Mouse (Mus musculus): ENCODE data around the gene Git2. TPM values are rescaled to one million over a fixed set of nuclear protein-coding genes. Genes with fewer than 3 reads are reported as not detected.

The Git2 gene
- polyA plus RNA-seq, 1 experiment from 2014 or later = 49.7 TPM

- no peak overlapping the region for H3K4me2 ChIP-seq
- H3K27ac ChIP-seq = 0 out of 2 replicates have a peak overlapping the region, but pooled peaks have one; percentile 62
These were observed 31.7 kb upstream of the Git2 start for GRCm38 (mm10) chr5:114807063-114807462.

GRCm38 (mm10) chr5:114806636-114807035 lies 31.3 kb upstream of the Git2 start:
- ATAC-seq (ENCODE audit: low FRiP score) = no peak
- 89% methylated on average over 8 of the region's 8 CpGs for whole genome bisulfite sequencing
- Histone ChIP-seq H3K9me3 (no peaks in the 10 kb centered on the region), H3K27ac (peak overlapping the region; percentile 62), H3K4me1 (replicated peaks) (peaks cover 35% of the 10 kb centered on the region), H3K4me2 (no peak overlapping the region), H3K4me3 (no peak overlapping the region), H3K27me3 (no peaks in the 10 kb centered on the region), H3K36me3 (peaks cover 85% of the 10 kb centered on the region), H3K9ac (no peak overlapping the region)

More at GRCm38 (mm10) chr5:114807063-114807462, 31.7 kb upstream of the Git2 start:
- Histone ChIP-seq H3K9ac (no peak overlapping the region), H3K9me3 (no peaks in the 10 kb centered on the region), H3K4me3 (no peak overlapping the region), H3K36me3 (peaks cover 82% of the 10 kb centered on the region), H3K27me3 (no peaks in the 10 kb centered on the region), H3K4me1 (replicated peaks) (peaks cover 39% of the 10 kb centered on the region)
- ATAC-seq (ENCODE audit: low FRiP score) = no peak
- 49% methylated on average over 9 of the region's 9 CpGs for WGBS

GRCm38 (mm10) chr5:114805436-114806350 lies 30.4 kb upstream of the Git2 start:
- no peak for ATAC-seq (ENCODE audit: low FRiP score)
- Histone ChIP-seq H3K27ac (peak overlapping the region; percentile 66; the same call in 1 of the 2 replicates), H3K9ac (peak overlapping the region; percentile 62), H3K4me1 (replicated peaks) (peaks cover 26% of the 10 kb centered on the region), H3K4me3 (no peak overlapping the region), H3K36me3 (peaks cover 91% of the 10 kb centered on the region), H3K9me3 (no peaks in the 10 kb centered on the region), H3K4me2 (no peak overlapping the region), H3K27me3 (no peaks in the 10 kb centered on the region)
- whole genome bisulfite sequencing = 67% methylated on average over 15 of the region's 15 CpGs

- no peaks in the 10 kb centered on the region for H3K27me3 ChIP-seq
- H3K4me3 ChIP-seq = no peak overlapping the region
- peaks cover 96% of the 10 kb centered on the region for H3K36me3 ChIP-seq
- H3K4me2 ChIP-seq = no peak overlapping the region
- H3K27ac ChIP-seq = no peak overlapping the region
- no peak overlapping the region for H3K9ac ChIP-seq
- no peaks in the 10 kb centered on the region for H3K9me3 ChIP-seq
- ATAC-seq (ENCODE audit: low FRiP score) = no peak
- WGBS = 27% methylated on average over 3 of the region's 3 CpGs
- peaks cover 23% of the 10 kb centered on the region for H3K4me1 ChIP-seq (replicated peaks)
These were observed 29.6 kb upstream of the Git2 start for GRCm38 (mm10) chr5:114804958-114805357.

GRCm38 (mm10) chr5:114804335-114804734 lies 29.0 kb upstream of the Git2 start:
- H3K9ac ChIP-seq = no peak overlapping the region; the same call in 1 of the 2 replicates
- 80% methylated on average over 13 of the region's 13 CpGs for WGBS

GRCm38 (mm10) chr5:114803231-114803630 lies 27.9 kb upstream of the Git2 start:
- no peaks in the 10 kb centered on the region for H3K9me3 ChIP-seq
- no peaks in the 10 kb centered on the region for H3K27me3 ChIP-seq
- WGBS = 93% methylated on average over 13 of the region's 13 CpGs
- H3K4me3 ChIP-seq = no peak overlapping the region
- no peak overlapping the region for H3K4me2 ChIP-seq
- peaks cover 16% of the 10 kb centered on the region; the same call in 1 of the 2 replicates for H3K4me1 ChIP-seq (replicated peaks)
- no peak overlapping the region for H3K9ac ChIP-seq
- no peak overlapping the region for H3K27ac ChIP-seq
- peaks cover 96% of the 10 kb centered on the region for H3K36me3 ChIP-seq
- no peak for ATAC-seq (ENCODE audit: low FRiP score)

More at GRCm38 (mm10) chr5:114804335-114804734, 29.0 kb upstream of the Git2 start:
- Histone ChIP-seq H3K4me1 (replicated peaks) (peaks cover 17% of the 10 kb centered on the region), H3K36me3 (peaks cover 96% of the 10 kb centered on the region), H3K4me3 (no peak overlapping the region), H3K27ac (no peak overlapping the region), H3K9me3 (no peaks in the 10 kb centered on the region), H3K4me2 (no peak overlapping the region), H3K27me3 (no peaks in the 10 kb centered on the region)
- no peak for ATAC-seq (ENCODE audit: low FRiP score)

GRCm38 (mm10) chr5:114801841-114802240 lies 26.5 kb upstream of the Git2 start:
- no peak for ATAC-seq (ENCODE audit: low FRiP score)
- no peaks in the 10 kb centered on the region for H3K27me3 ChIP-seq
- peaks cover 95% of the 10 kb centered on the region for H3K36me3 ChIP-seq
- H3K4me3 ChIP-seq = no peak overlapping the region
- peaks cover 13% of the 10 kb centered on the region for H3K4me1 ChIP-seq (replicated peaks)
- no peak overlapping the region for H3K27ac ChIP-seq
- H3K9me3 ChIP-seq = no peaks in the 10 kb centered on the region
- H3K4me2 ChIP-seq = no peak overlapping the region
- no peak overlapping the region for H3K9ac ChIP-seq
- 85% methylated on average over 6 of the region's 6 CpGs for WGBS

GRCm38 (mm10) chr5:114801049-114801448 lies 25.7 kb upstream of the Git2 start:
- Histone ChIP-seq H3K36me3 (peaks cover 87% of the 10 kb centered on the region), H3K4me3 (no peak overlapping the region), H3K9ac (no peak overlapping the region), H3K4me1 (replicated peaks) (peaks cover 19% of the 10 kb centered on the region), H3K27me3 (no peaks in the 10 kb centered on the region), H3K4me2 (no peak overlapping the region), H3K27ac (no peak overlapping the region), H3K9me3 (no peaks in the 10 kb centered on the region)
- no peak for ATAC-seq (ENCODE audit: low FRiP score)
- WGBS = 15% methylated on average over 8 of the region's 8 CpGs

GRCm38 (mm10) chr5:114799848-114800247 lies 24.5 kb upstream of the Git2 start:
- ATAC-seq (ENCODE audit: low FRiP score) = no peak
- Histone ChIP-seq H3K27me3 (no peaks in the 10 kb centered on the region), H3K36me3 (peaks cover 77% of the 10 kb centered on the region), H3K9me3 (no peaks in the 10 kb centered on the region), H3K9ac (no peak overlapping the region), H3K4me1 (replicated peaks) (peaks cover 23% of the 10 kb centered on the region), H3K4me2 (no peak overlapping the region), H3K27ac (no peak overlapping the region), H3K4me3 (no peak overlapping the region)
- 91% methylated on average over 11 of the region's 11 CpGs for WGBS

- Histone ChIP-seq H3K27me3 (no peaks in the 10 kb centered on the region), H3K36me3 (peaks cover 70% of the 10 kb centered on the region), H3K4me2 (peak overlapping the region; percentile 57), H3K4me1 (replicated peaks) (peaks cover 33% of the 10 kb centered on the region), H3K9me3 (no peaks in the 10 kb centered on the region), H3K4me3 (no peak overlapping the region), H3K9ac (no peak overlapping the region), H3K27ac (no peak overlapping the region)
- ATAC-seq (ENCODE audit: low FRiP score) = no peak
- WGBS = 85% methylated on average over 8 of the region's 8 CpGs
These were observed 21.9 kb upstream of the Git2 start for GRCm38 (mm10) chr5:114797253-114797652.

- Histone ChIP-seq H3K9me3 (no peaks in the 10 kb centered on the region), H3K27me3 (no peaks in the 10 kb centered on the region), H3K9ac (peak overlapping the region; percentile 66), H3K4me3 (peak overlapping the region; percentile 33), H3K27ac (peak overlapping the region; percentile 83), H3K4me1 (replicated peaks) (peaks cover 33% of the 10 kb centered on the region), H3K4me2 (peak overlapping the region; percentile 57), H3K36me3 (peaks cover 70% of the 10 kb centered on the region)
- 4% methylated on average over 40 of the region's 40 CpGs for WGBS
- ATAC-seq (ENCODE audit: low FRiP score) = peak; percentile 61; the same call in 1 of the 2 replicates
These were observed 21.1 kb upstream of the Git2 start for GRCm38 (mm10) chr5:114796299-114797012.

- Histone ChIP-seq H3K4me2 (no peak overlapping the region), H3K9me3 (no peaks in the 10 kb centered on the region), H3K27me3 (no peaks in the 10 kb centered on the region), H3K36me3 (peaks cover 71% of the 10 kb centered on the region), H3K4me1 (replicated peaks) (peaks cover 33% of the 10 kb centered on the region), H3K27ac (no peak overlapping the region), H3K4me3 (no peak overlapping the region), H3K9ac (no peak overlapping the region)
- 46% methylated on average over 9 of the region's 9 CpGs for WGBS
- ATAC-seq (ENCODE audit: low FRiP score) = no peak
These were observed 20.3 kb upstream of the Git2 start for GRCm38 (mm10) chr5:114795653-114796052.

Data from hindbrain, embryonic 13.5 days (tissue).